Mouse (Mus musculus): ENCODE data around the gene Eef1akmt2. TPM values are rescaled to one million over a fixed set of nuclear protein-coding genes. Genes with fewer than 3 reads are reported as not detected.

Gene Eef1akmt2
- polyA plus RNA-seq, 1 experiment from 2014 or later: 80.9 TPM

DNA sequence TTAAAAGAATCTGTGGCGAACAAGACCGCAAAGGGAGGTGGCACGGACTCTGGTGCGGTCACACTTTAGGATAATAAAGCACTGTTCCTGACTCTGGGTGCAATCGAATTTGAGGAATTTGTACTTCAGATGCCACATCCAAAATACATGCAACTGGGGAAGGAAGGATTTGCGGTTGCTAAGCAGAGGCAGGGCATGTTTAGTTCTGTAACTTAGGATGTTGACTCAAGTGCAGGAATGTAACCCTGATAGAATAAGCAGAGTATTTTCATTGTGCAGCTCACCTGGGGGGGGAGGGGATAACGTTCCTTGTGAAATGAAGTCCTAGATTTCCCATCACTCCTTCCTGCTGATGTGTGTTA is 38.4 kb downstream of the Eef1akmt2 start:
- H3K9me3 ChIP-seq: no peaks in the 10 kb centered on the region
- WGBS: 2% methylated on average over 7 of the region's 7 CpGs
- peak overlapping the region; percentile 75 for H3K4me3 ChIP-seq
- peaks cover 75% of the 10 kb centered on the region for H3K4me1 ChIP-seq
- no peaks in the 10 kb centered on the region for H3K27me3 ChIP-seq (ENCODE audit: poor library complexity, severe bottlenecking)
- peaks cover 3% of the 10 kb centered on the region; the same call in 1 of the 2 replicates for H3K36me3 ChIP-seq (replicated peaks)
- H3K27ac ChIP-seq: peak overlapping the region; percentile 94
- no peak for DNase-seq (ENCODE audit: extremely low spot score, low spot score)

- Histone ChIP-seq H3K4me3 (peak within 1 kb of the TSS; percentile 75), H3K27me3 (ENCODE audit: poor library complexity, severe bottlenecking) (no peaks in the 10 kb centered on the region), H3K9me3 (no peaks in the 10 kb centered on the region), H3K27ac (peak within 1 kb of the TSS; percentile 94), H3K4me1 (peaks cover 80% of the 10 kb centered on the region), H3K36me3 (replicated peaks) (no peaks in the 10 kb centered on the region)
- DNase-seq (ENCODE audit: extremely low spot score, low spot score): peak; percentile 74
- WGBS: under 1% methylated on average over 85 of the region's 85 CpGs
These were observed 38.9 kb downstream of the Eef1akmt2 start, which contains the start of gene Fam53b for GRCm38 (mm10) chr7:132813416-132814088. TSS of gene Fam53b (minus strand) at chr7:132813886.

DNA sequence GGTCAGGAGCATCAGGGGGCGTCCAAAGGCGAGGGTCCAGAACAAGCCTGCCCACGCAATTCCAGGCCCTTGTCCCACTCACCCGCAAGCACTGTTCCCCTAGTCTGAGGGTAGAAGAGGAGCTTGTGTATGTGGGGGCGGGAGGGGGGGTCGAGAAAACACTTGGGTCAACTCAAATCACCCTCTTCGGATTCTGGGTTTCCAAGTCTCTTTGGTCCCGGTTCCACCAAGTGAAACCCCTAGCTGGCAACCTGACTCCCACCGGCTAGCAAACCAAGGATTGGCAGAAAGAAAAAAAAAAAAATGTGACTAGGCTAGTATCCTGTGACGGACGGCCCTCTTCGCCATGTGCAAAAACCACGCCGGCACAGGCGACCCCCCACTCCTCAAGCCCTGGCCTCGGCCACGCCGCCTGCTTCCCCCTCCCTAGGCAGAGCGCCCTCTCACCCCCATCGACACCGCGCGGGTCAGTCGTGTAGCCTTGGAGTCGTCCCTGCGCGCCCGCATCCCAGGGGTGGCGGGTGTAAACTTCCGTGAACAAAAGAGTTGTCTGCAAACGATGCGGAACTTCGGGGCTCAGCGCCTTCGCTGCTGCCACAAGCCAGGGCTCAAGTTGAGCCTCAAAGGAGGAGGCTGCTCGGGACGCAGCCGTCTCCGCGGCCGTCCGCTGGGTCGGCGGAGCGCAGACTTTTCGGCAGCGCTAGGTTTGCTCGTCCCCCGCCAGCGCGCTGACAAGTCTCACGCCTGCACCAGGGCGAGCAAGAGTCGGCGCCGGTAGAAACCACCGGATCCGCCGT is 39.7 kb downstream of the Eef1akmt2 start:
- peaks cover 87% of the 10 kb centered on the region for H3K4me1 ChIP-seq
- WGBS: under 1% methylated on average over 59 of the region's 59 CpGs

GRCm38 (mm10) chr7:132811716-132812618 is 40.5 kb downstream of the Eef1akmt2 start:
- Histone ChIP-seq H3K4me1 (peaks cover 96% of the 10 kb centered on the region), H3K36me3 (replicated peaks) (no peaks in the 10 kb centered on the region), H3K27ac (peak overlapping the region; percentile 94), H3K9me3 (no peaks in the 10 kb centered on the region), H3K4me3 (peak overlapping the region; percentile 75), H3K27me3 (ENCODE audit: poor library complexity, severe bottlenecking) (no peaks in the 10 kb centered on the region)
- DNase-seq (ENCODE audit: extremely low spot score, low spot score): peak; percentile 52
- 12% methylated on average over 23 of the region's 23 CpGs for WGBS

More for the DNA sequence above, 39.7 kb downstream of the Eef1akmt2 start:
- Histone ChIP-seq H3K27me3 (ENCODE audit: poor library complexity, severe bottlenecking) (no peaks in the 10 kb centered on the region), H3K4me3 (peak overlapping the region; percentile 75), H3K27ac (peak overlapping the region; percentile 94), H3K36me3 (replicated peaks) (no peaks in the 10 kb centered on the region), H3K9me3 (no peaks in the 10 kb centered on the region)
- peak; percentile 73 for DNase-seq (ENCODE audit: extremely low spot score, low spot score)

GRCm38 (mm10) chr7:132810879-132811278 is 41.6 kb downstream of the Eef1akmt2 start:
- DNase-seq (ENCODE audit: extremely low spot score, low spot score): peak; percentile 86
- WGBS: 58% methylated on average over 1 of the region's 1 CpGs
- H3K9me3 ChIP-seq: no peaks in the 10 kb centered on the region
- H3K36me3 ChIP-seq (replicated peaks): no peaks in the 10 kb centered on the region
- H3K4me1 ChIP-seq: peaks cover 99% of the 10 kb centered on the region
- H3K27ac ChIP-seq: peak overlapping the region; percentile 94
- peak overlapping the region; percentile 75 for H3K4me3 ChIP-seq
- no peaks in the 10 kb centered on the region for H3K27me3 ChIP-seq (ENCODE audit: poor library complexity, severe bottlenecking)

- Histone ChIP-seq H3K27ac (peak overlapping the region; percentile 94), H3K4me1 (peaks cover 99% of the 10 kb centered on the region), H3K4me3 (peak overlapping the region; percentile 75), H3K27me3 (ENCODE audit: poor library complexity, severe bottlenecking) (no peaks in the 10 kb centered on the region), H3K36me3 (replicated peaks) (no peaks in the 10 kb centered on the region), H3K9me3 (no peaks in the 10 kb centered on the region)
- 13% methylated on average over 6 of the region's 6 CpGs for WGBS
- DNase-seq (ENCODE audit: extremely low spot score, low spot score): no peak
These were observed 42.1 kb downstream of the Eef1akmt2 start for GRCm38 (mm10) chr7:132810368-132810767.

DNA sequence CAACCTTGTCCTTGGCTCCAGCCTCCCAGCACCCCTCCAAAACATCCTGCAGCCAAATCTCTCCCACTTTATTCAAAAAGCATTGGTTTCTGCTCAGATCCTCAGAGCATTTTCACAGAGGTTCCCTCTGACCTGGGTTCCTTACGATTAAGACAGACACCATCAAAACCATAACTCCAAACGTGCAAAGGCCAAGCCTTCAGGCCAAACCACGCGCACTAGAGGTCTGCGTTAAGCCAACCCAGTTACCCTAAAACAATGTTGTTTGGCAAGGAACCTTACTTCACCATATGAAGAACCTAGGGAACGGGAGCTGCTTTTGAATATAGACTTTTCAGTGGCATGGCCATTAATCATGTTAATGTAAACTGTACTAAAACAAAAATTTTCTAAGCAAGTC is 42.8 kb downstream of the Eef1akmt2 start:
- peaks cover 94% of the 10 kb centered on the region for H3K4me1 ChIP-seq
- H3K9me3 ChIP-seq: no peaks in the 10 kb centered on the region
- H3K27ac ChIP-seq: peak overlapping the region; percentile 94
- 24% methylated on average over 6 of the region's 6 CpGs for WGBS
- no peaks in the 10 kb centered on the region for H3K27me3 ChIP-seq (ENCODE audit: poor library complexity, severe bottlenecking)
- 0 out of 2 replicates have a peak, but pooled peaks cover 2% of the 10 kb centered on the region for H3K36me3 ChIP-seq (replicated peaks)
- no peak for DNase-seq (ENCODE audit: extremely low spot score, low spot score)
- peak overlapping the region; percentile 75 for H3K4me3 ChIP-seq

DNA sequence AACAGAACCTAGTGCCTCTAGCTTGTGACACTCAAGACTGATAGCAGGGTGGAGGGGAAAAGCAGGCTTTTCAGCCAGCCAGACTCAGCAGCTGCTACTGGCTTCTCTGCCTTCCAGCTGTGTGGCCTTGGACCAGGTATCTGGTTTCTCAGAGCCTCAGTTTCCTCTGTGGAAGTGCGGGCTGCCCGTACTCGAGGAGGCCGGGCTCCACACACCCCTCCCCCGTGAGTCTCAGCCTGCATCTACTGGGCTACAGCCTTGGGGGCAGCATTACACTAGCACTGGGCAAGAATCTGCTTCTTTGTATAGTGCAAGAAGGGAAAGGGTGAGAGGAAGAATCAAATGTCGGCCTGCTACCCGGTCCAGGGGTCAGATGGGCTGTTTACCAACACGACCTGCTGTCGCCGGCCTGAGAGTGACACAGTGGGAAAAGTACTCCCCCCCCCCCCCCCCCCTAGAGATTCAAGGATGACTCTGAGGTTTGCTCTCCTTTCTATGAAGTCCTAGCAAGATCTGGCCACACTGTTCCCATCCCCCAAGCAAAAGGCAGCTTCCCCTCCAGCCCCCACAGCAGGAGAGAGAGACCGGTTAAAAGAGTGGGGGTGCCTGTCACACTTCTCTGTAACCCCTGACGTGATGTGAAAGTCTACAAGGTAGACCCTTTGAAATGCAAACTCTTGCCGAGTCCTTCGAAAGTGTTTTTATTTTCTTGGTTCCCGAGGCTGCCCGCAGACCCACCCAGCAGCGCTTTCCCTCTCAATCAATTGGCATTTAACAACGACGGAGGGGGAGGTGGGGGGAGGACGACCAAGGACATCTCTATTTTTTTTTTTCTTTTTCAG is 43.4 kb downstream of the Eef1akmt2 start:
- Histone ChIP-seq H3K4me3 (peak overlapping the region; percentile 75), H3K9me3 (no peaks in the 10 kb centered on the region), H3K36me3 (replicated peaks) (0 out of 2 replicates have a peak, but pooled peaks cover 3% of the 10 kb centered on the region), H3K4me1 (peaks cover 91% of the 10 kb centered on the region), H3K27me3 (ENCODE audit: poor library complexity, severe bottlenecking) (no peaks in the 10 kb centered on the region), H3K27ac (peak overlapping the region; percentile 94)
- DNase-seq (ENCODE audit: extremely low spot score, low spot score): peak; percentile 63
- under 1% methylated on average over 20 of the region's 20 CpGs for WGBS

GRCm38 (mm10) chr7:132808051-132808796 is 44.2 kb downstream of the Eef1akmt2 start:
- Histone ChIP-seq H3K4me1 (peaks cover 90% of the 10 kb centered on the region), H3K9me3 (no peaks in the 10 kb centered on the region), H3K27ac (peak overlapping the region; percentile 94), H3K27me3 (ENCODE audit: poor library complexity, severe bottlenecking) (no peaks in the 10 kb centered on the region), H3K36me3 (replicated peaks) (peaks cover 8% of the 10 kb centered on the region; the same call in 1 of the 2 replicates), H3K4me3 (peak overlapping the region; percentile 75)
- 41% methylated on average over 7 of the region's 7 CpGs for WGBS
- no peak for DNase-seq (ENCODE audit: extremely low spot score, low spot score)

GRCm38 (mm10) chr7:132806926-132807857 is 45.3 kb downstream of the Eef1akmt2 start:
- Histone ChIP-seq H3K27me3 (ENCODE audit: poor library complexity, severe bottlenecking) (no peaks in the 10 kb centered on the region), H3K9me3 (no peaks in the 10 kb centered on the region), H3K36me3 (replicated peaks) (peaks cover 18% of the 10 kb centered on the region), H3K4me3 (no peak overlapping the region; the same call in 1 of the 2 replicates), H3K27ac (peak overlapping the region; percentile 94), H3K4me1 (peaks cover 92% of the 10 kb centered on the region)
- 57% methylated on average over 13 of the region's 13 CpGs for WGBS
- no peak for DNase-seq (ENCODE audit: extremely low spot score, low spot score)
